Mouse (Mus musculus): Measurements from ENCODE around the gene Thsd7a.

DNA sequence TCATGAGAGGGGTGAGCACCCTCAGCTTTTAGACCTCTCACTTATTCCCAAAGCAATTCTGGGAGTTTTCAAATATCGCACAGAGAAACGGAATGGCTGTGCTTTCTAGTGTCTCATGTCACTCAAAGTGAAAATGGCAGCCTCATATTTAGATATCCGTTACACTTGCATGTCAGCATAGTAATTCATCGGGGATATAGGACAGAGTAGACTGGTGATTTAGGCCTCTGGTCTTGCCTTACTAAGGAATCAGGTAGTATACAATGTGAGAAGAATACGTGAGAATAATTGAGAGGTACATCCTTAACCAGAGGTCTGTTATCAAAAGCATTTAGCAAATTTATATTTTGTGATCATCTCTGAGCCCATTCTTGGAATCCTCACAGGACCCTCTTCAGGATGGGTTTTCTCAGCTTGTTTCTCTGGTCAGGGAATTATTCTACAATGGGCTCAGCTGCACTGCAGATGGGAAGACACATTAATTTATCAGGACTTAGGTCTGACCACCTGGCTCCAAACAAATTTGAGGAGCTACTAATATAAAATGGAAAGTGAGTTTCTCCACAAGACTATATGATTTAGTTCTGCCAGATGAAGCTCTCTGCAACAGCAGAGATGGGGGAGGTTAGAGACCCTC is 267.6 kb downstream of the Thsd7a start:
- TF ChIP-seq ZC3H11A (IDR thresholded peaks at IDR 0.05; ENCODE audit: borderline replicate concordance, low read depth, low read length) = no peak
- TF ChIP-seq MAFK (IDR thresholded peaks at IDR 0.05; ENCODE audit: insufficient read depth, low read depth, low read length) = no peak
- no peak for TF ChIP-seq HCFC1 (IDR thresholded peaks at IDR 0.05; ENCODE audit: borderline replicate concordance, insufficient read depth, low read length)
- no peak for TF ChIP-seq ZNF384 (IDR thresholded peaks at IDR 0.05; ENCODE audit: low read depth, low read length)
- TF ChIP-seq CHD2 (IDR thresholded peaks at IDR 0.05; ENCODE audit: low read depth, low read length) = no peak

Measured in ES-E14 (cell line).